ENCODE assay signal across 8 mouse cellular contexts in the genomic region with DNA sequence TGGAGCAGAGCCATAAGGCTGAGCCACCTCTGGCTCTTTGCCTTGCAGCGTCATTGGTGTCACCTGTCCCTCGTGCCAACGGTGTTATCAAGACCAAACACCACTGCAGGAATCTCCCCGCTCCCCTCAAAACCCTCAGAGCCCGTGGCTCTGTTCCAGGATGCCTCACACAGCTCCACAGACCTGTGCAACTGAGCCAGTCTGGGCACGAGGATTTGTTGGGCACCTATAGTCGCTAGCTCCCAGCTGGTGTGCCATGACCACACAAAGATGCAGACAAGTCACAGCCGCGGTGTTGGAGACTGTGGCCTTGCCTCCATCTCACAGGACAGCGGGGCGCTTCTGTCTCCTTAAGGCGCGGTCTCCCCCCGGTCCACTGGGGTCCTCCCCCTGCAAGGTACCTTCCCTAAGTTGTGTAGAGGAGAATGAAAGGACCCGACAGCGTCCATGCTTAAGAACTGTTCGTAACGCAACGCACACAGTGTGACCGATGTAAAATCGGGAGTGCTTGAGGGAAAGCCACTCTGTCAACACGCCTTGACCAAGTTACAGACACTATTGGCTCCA. TPM values are rescaled to one million over a fixed set of nuclear protein-coding genes. Genes with fewer than 3 reads are reported as not detected.
DNase-seq lines count a peak whose midpoint lies in the region; ATAC-seq and TF ChIP-seq lines count a peak whose summit lies in the region.

No protein-coding gene starts in this region.

- 4% methylated on average over 22 of the region's 22 CpGs for WGBS in hindbrain, embryonic 11.5 days
- 4% methylated on average over 22 of the region's 22 CpGs for WGBS in limb, embryonic 14.5 days
- WGBS in midbrain, embryonic 14.5 days, result 3% methylated on average over 22 of the region's 22 CpGs

- H3K27ac ChIP-seq in embryonic fibroblast, embryonic 13.5 days (ENCODE audit: insufficient read depth, low read length), result no peak overlapping the region
- H3K27ac ChIP-seq in hindbrain, embryonic 11.5 days (ENCODE audit: low read depth, low read length), result peak overlapping the region; percentile 33; the same call in 1 of the 2 replicates
- no peak overlapping the region for H3K27ac ChIP-seq in limb, embryonic 14.5 days (replicated peaks; ENCODE audit: low read depth, low read length)
- 0 out of 2 replicates have a peak overlapping the region, but pooled peaks have one; percentile 70 for H3K27ac ChIP-seq in midbrain, embryonic 14.5 days (replicated peaks; ENCODE audit: low read depth, low read length)
- peak overlapping the region; percentile 90 for H3K27ac ChIP-seq in testis, adult 2 months (ENCODE audit: control insufficient read depth, insufficient read depth, low read depth, low read length)

- peak overlapping the region; percentile 45 for H3K4me3 ChIP-seq in embryonic fibroblast, embryonic 13.5 days (ENCODE audit: insufficient read depth, low read length)
- peak overlapping the region; percentile 78 for H3K4me3 ChIP-seq in hindbrain, embryonic 11.5 days (ENCODE audit: low read depth, low read length)
- peak overlapping the region; percentile 90 for H3K4me3 ChIP-seq in limb, embryonic 14.5 days (replicated peaks; ENCODE audit: low read length)
- peak overlapping the region; percentile 91 for H3K4me3 ChIP-seq in midbrain, embryonic 14.5 days (replicated peaks; ENCODE audit: low read depth, low read length)
- peak overlapping the region; percentile 97 for H3K4me3 ChIP-seq in testis, adult 2 months (ENCODE audit: control insufficient read depth, low read depth, low read length)

- TF ChIP-seq POLR2A in embryonic fibroblast, embryonic 13.5 days (IDR thresholded peaks at IDR 0.05; ENCODE audit: low read depth, low read length), result no peak
- no peak for TF ChIP-seq POLR2A in limb, embryonic 14.5 days (IDR thresholded peaks at IDR 0.05; ENCODE audit: borderline replicate concordance, extremely low read depth, insufficient read depth, insufficient read length)
- no peak for TF ChIP-seq POLR2A in testis, adult 2 months (IDR thresholded peaks at IDR 0.05; ENCODE audit: control insufficient read depth, low read depth, low read length)

- peak overlapping the region; percentile 80 for H3K4me2 ChIP-seq in hindbrain, embryonic 11.5 days (replicated peaks; ENCODE audit: low read depth, low read length)
- H3K4me2 ChIP-seq in limb, embryonic 14.5 days (replicated peaks; ENCODE audit: low read depth, low read length, severe bottlenecking), result peak overlapping the region; percentile 98
- peak overlapping the region; percentile 95 for H3K4me2 ChIP-seq in midbrain, embryonic 14.5 days (ENCODE audit: low read length)

- H3K4me1 ChIP-seq in embryonic fibroblast, embryonic 13.5 days (ENCODE audit: control insufficient read depth, insufficient read depth, low read length), result no peaks in the 10 kb centered on the region
- 0 out of 2 replicates have a peak, but pooled peaks cover 5% of the 10 kb centered on the region for H3K4me1 ChIP-seq in hindbrain, embryonic 11.5 days (replicated peaks; ENCODE audit: control insufficient read depth, insufficient read depth, low read length)
- H3K4me1 ChIP-seq in limb, embryonic 14.5 days (ENCODE audit: control insufficient read depth, insufficient read depth, low read length), result peaks cover 14% of the 10 kb centered on the region
- peaks cover 17% of the 10 kb centered on the region for H3K4me1 ChIP-seq in midbrain, embryonic 14.5 days (ENCODE audit: control insufficient read depth, insufficient read depth, low read length)
- peaks cover 16% of the 10 kb centered on the region for H3K4me1 ChIP-seq in testis, adult 2 months (ENCODE audit: control insufficient read depth, insufficient read depth, low read length)

- no peaks in the 10 kb centered on the region for H3K36me3 ChIP-seq in hindbrain, embryonic 11.5 days (ENCODE audit: control insufficient read depth, insufficient read depth, low read length)
- peaks cover 6% of the 10 kb centered on the region; the same call in 1 of the 2 replicates for H3K36me3 ChIP-seq in limb, embryonic 14.5 days (ENCODE audit: control insufficient read depth, insufficient read depth, low read length)
- peaks cover 7% of the 10 kb centered on the region for H3K36me3 ChIP-seq in midbrain, embryonic 14.5 days (ENCODE audit: control insufficient read depth, insufficient read depth, low read length)
- peaks cover 4% of the 10 kb centered on the region; the same call in 1 of the 2 replicates for H3K36me3 ChIP-seq in testis, adult 2 months (ENCODE audit: control insufficient read depth, insufficient read depth, low read length)

- peak overlapping the region; percentile 52 for H3K9ac ChIP-seq in hindbrain, embryonic 11.5 days (ENCODE audit: low read depth, low read length)
- H3K9ac ChIP-seq in limb, embryonic 14.5 days (ENCODE audit: low read depth, low read length, severe bottlenecking), result peak overlapping the region; percentile 44
- H3K9ac ChIP-seq in midbrain, embryonic 14.5 days (replicated peaks; ENCODE audit: low read length), result peak overlapping the region; percentile 84

- peak; percentile 25 for ATAC-seq in frontal cortex, adult (ENCODE audit: low TSS enrichment)
- peak; percentile 52 for ATAC-seq in hindbrain, embryonic 11.5 days (ENCODE audit: low FRiP score)
- peak; percentile 29; the same call in 1 of the 2 replicates for ATAC-seq in limb, embryonic 14.5 days (ENCODE audit: low FRiP score, low read depth)
- no peak; the same call in 1 of the 2 replicates for ATAC-seq in midbrain, embryonic 14.5 days (ENCODE audit: low FRiP score, low TSS enrichment)

- H3K27me3 ChIP-seq in hindbrain, embryonic 11.5 days (ENCODE audit: control insufficient read depth, insufficient read depth, low read length), result peaks cover 13% of the 10 kb centered on the region
- H3K27me3 ChIP-seq in limb, embryonic 14.5 days (ENCODE audit: control insufficient read depth, insufficient read depth, low read length), result peaks cover 28% of the 10 kb centered on the region
- peaks cover 4% of the 10 kb centered on the region; the same call in 1 of the 2 replicates for H3K27me3 ChIP-seq in midbrain, embryonic 14.5 days (ENCODE audit: control insufficient read depth, insufficient read depth, low read length)
- H3K27me3 ChIP-seq in testis, adult 2 months (ENCODE audit: control insufficient read depth, insufficient read depth, low read length), result no peaks in the 10 kb centered on the region

- no peak for TF ChIP-seq CTCF in embryonic fibroblast, embryonic 13.5 days (IDR thresholded peaks at IDR 0.05; ENCODE audit: borderline replicate concordance, insufficient read depth, low read length)
- no peak for TF ChIP-seq CTCF in testis, adult 2 months (IDR thresholded peaks at IDR 0.05; ENCODE audit: control insufficient read depth, insufficient read depth, insufficient replicate concordance, low read depth, low read length)

- DNase-seq in frontal cortex, postnatal 25 days (ENCODE audit: low spot score in 2 of 2), result no peak
- DNase-seq in T-cell, adult 2 months (ENCODE audit: low spot score), result peak; percentile 35
- DNase-seq in hindbrain, embryonic 11.5 days (ENCODE audit: low spot score), result no peak
- no peak for DNase-seq in limb, embryonic 14.5 days (ENCODE audit: low spot score)
- no peak for DNase-seq in midbrain, embryonic 14.5 days

- H3K9me3 ChIP-seq in hindbrain, embryonic 11.5 days (ENCODE audit: control insufficient read depth, low read length), result no peaks in the 10 kb centered on the region
- no peaks in the 10 kb centered on the region for H3K9me3 ChIP-seq in limb, embryonic 14.5 days (ENCODE audit: control insufficient read depth, low read length)
- H3K9me3 ChIP-seq in midbrain, embryonic 14.5 days (ENCODE audit: control insufficient read depth, low read length), result no peaks in the 10 kb centered on the region

RNA-seq across cellular contexts. Expression of gene Asb1, which starts 0.6 kb away (rescaled TPM):
- 8.2 and 9.8 TPM in 2 replicates for polyA plus RNA-seq in embryonic fibroblast, embryonic 13.5 days (2011; ENCODE audit: insufficient read length, low read depth, missing spikeins)
- polyA plus RNA-seq in hindbrain, embryonic 11.5 days (2014; fragmentation: Nextera tagmentation; extraction: Ambion mirVana), result 10.1 and 11.9 TPM in 2 replicates
- polyA plus RNA-seq in limb, embryonic 14.5 days (2012; rRNA removed), result 8.1 and 8.5 TPM in 2 replicates
- 7.3 and 8.5 TPM in 2 replicates for polyA plus RNA-seq in limb, embryonic 14.5 days (2014; fragmentation: Nextera tagmentation; extraction: Ambion mirVana)
- 10.6 and 14.9 TPM in 2 replicates for polyA plus RNA-seq in midbrain, embryonic 14.5 days (2014; fragmentation: Nextera tagmentation; extraction: Ambion mirVana)
- 99.1 and 121 TPM in 2 replicates for polyA plus RNA-seq in testis, adult 2 months (2012; rRNA removed)

RNA-seq across cellular contexts. Expression of gene Traf3ip1, which starts 45.3 kb away (rescaled TPM):
- polyA plus RNA-seq in embryonic fibroblast, embryonic 13.5 days (2011; ENCODE audit: insufficient read length, low read depth, missing spikeins), result 8.0 and 8.8 TPM in 2 replicates
- polyA plus RNA-seq in hindbrain, embryonic 11.5 days (2014; fragmentation: Nextera tagmentation; extraction: Ambion mirVana), result 7.3 and 7.7 TPM in 2 replicates
- 14.2 and 16.7 TPM in 2 replicates for polyA plus RNA-seq in limb, embryonic 14.5 days (2012; rRNA removed)
- 5.1 and 6.2 TPM in 2 replicates for polyA plus RNA-seq in limb, embryonic 14.5 days (2014; fragmentation: Nextera tagmentation; extraction: Ambion mirVana)
- 8.6 and 9.2 TPM in 2 replicates for polyA plus RNA-seq in midbrain, embryonic 14.5 days (2014; fragmentation: Nextera tagmentation; extraction: Ambion mirVana)
- polyA plus RNA-seq in testis, adult 2 months (2012; rRNA removed), result 32.0 and 32.5 TPM in 2 replicates

Comparison
In these comparisons a context has a peak if more than half of its experiments do, and no peak if none do; other contexts are left out.
1. H3K27ac ChIP-seq: peak in hindbrain, embryonic 11.5 days (single experiment), midbrain, embryonic 14.5 days (single experiment) and testis, adult 2 months (single experiment); none in embryonic fibroblast, embryonic 13.5 days (single experiment) and limb, embryonic 14.5 days (single experiment).
2. H3K4me3 ChIP-seq: peak in every context shown above with its lines; median percentile 97 in testis, adult 2 months; 91 in midbrain, embryonic 14.5 days; 90 in limb, embryonic 14.5 days; 78 in hindbrain, embryonic 11.5 days; 45 in embryonic fibroblast, embryonic 13.5 days.
3. Peak in every context shown above with its lines, with median percentiles within 50 percentile points of each other: H3K4me2 ChIP-seq and H3K9ac ChIP-seq.